Mouse (Mus musculus) embryonic facial prominence, embryonic 11.5 days (tissue): ENCODE measurements around the gene Ppp1r12a. TPM values are rescaled to one million over a fixed set of nuclear protein-coding genes. Genes with fewer than 3 reads are reported as not detected.

Experiments
- ATAC-seq: fragments of 200-750 bp; cut with Nextera tagmentation; replicated peaks from 2 replicates; pipeline ENCODE4 v1.8.0; 2017; ENCODE audit warnings: low read depth; ENCODE audit not compliant: insufficient number of reproducible peaks, low FRiP score, low TSS enrichment
- DNase-seq: peaks from one replicate; pipeline ENCODE4 v3.0.0-alpha.2; 2015; ENCODE audit warnings: low spot score
- H3K27ac ChIP-seq: fragments of 300-500 bp; sonication (generic); replicated peaks from 2 replicates; pipeline ENCODE4 v1.5.1; 2014; ENCODE audit warnings: mild to moderate bottlenecking, low read depth, low read length, control low read depth
- H3K27me3 ChIP-seq: fragments of 300-500 bp; sonication (generic); 2 replicates; pipeline ENCODE4 v1.6.1; 2014; ENCODE audit warnings: mild to moderate bottlenecking, low read length, moderate library complexity, mixed read lengths; ENCODE audit not compliant: control insufficient read depth, insufficient read depth
- H3K36me3 ChIP-seq: fragments of 300-500 bp; sonication (generic); replicated peaks from 2 replicates; pipeline ENCODE4 v1.6.1; 2014; ENCODE audit warnings: low read depth, mild to moderate bottlenecking, low read length, moderate library complexity, mixed read lengths; ENCODE audit not compliant: control insufficient read depth, insufficient read depth
- H3K4me1 ChIP-seq: fragments of 300-500 bp; sonication (generic); 2 replicates; pipeline ENCODE4 v1.6.1; 2014; ENCODE audit warnings: low read length, mixed read lengths; ENCODE audit not compliant: control insufficient read depth, insufficient read depth
- H3K4me2 ChIP-seq: fragments of 300-500 bp; sonication (generic); 2 replicates; pipeline ENCODE4 v1.6.1; 2014; ENCODE audit warnings: low read depth, mild to moderate bottlenecking, control low read depth, low read length, moderate library complexity
- H3K4me3 ChIP-seq: fragments of 300-500 bp; sonication (generic); 2 replicates; pipeline ENCODE4 v1.5.1; 2014; ENCODE audit warnings: low read depth, low read length, control low read depth
- H3K9ac ChIP-seq: fragments of 300-500 bp; sonication (generic); replicated peaks from 2 replicates; pipeline ENCODE4 v1.6.1; 2014; ENCODE audit warnings: mild to moderate bottlenecking, control low read depth, low read length
- H3K9me3 ChIP-seq: fragments of 300-500 bp; sonication (generic); replicated peaks from 2 replicates; pipeline ENCODE4 v1.6.1; 2016; ENCODE audit warnings: mild to moderate bottlenecking, low read length, inconsistent platforms, mixed read lengths; ENCODE audit not compliant: control insufficient read depth
- WGBS: fragments of 180-500 bp; shearing (Covaris S2); extraction: QIAGEN DNeasy Blood & Tissue Kit; methylation state at CpG from one replicate; pipeline ENCODE4 v1.1.7; 2014; 5-methylcytosine and 5-hydroxymethylcytosine counted together
- polyA plus RNA-seq: library from polyadenylated mRNA; unstranded; fragments of >200 nt; fragmentation: Nextera tagmentation; extraction: Ambion mirVana; gene quantifications from 2 replicates; pipeline ENCODE4 v1.2.1, GENCODE M21; 2014

The Ppp1r12a gene
- polyA plus RNA-seq, 1 experiment from 2014 or later = 79.5 TPM

GRCm38 (mm10) chr10:108224413-108224812 lies 62.4 kb downstream of the Ppp1r12a start:
- Histone ChIP-seq H3K4me1 (no peaks in the 10 kb centered on the region), H3K9ac (no peak overlapping the region), H3K36me3 (no peaks in the 10 kb centered on the region), H3K27me3 (no peaks in the 10 kb centered on the region), H3K4me3 (no peak overlapping the region), H3K4me2 (no peak overlapping the region), H3K9me3 (no peaks in the 10 kb centered on the region), H3K27ac (no peak overlapping the region)
- DNase-seq = no peak
- WGBS = 95% methylated on average over 5 of the region's 5 CpGs
- ATAC-seq = no peak

- WGBS = 86% methylated on average over 3 of the region's 3 CpGs
- no peak overlapping the region for H3K4me2 ChIP-seq
- H3K27me3 ChIP-seq = no peaks in the 10 kb centered on the region
- no peak overlapping the region for H3K27ac ChIP-seq
- ATAC-seq = no peak
- no peaks in the 10 kb centered on the region for H3K4me1 ChIP-seq
- H3K36me3 ChIP-seq = no peaks in the 10 kb centered on the region; the same call in 1 of the 2 replicates
- H3K9me3 ChIP-seq = no peaks in the 10 kb centered on the region
- no peak for DNase-seq
- no peak overlapping the region for H3K9ac ChIP-seq
- H3K4me3 ChIP-seq = no peak overlapping the region
These were observed 75.1 kb downstream of the Ppp1r12a start for GRCm38 (mm10) chr10:108237049-108237448.

- ATAC-seq = no peak
- 86% methylated on average over 10 of the region's 10 CpGs for WGBS
- H3K9ac ChIP-seq = no peak overlapping the region
- H3K27ac ChIP-seq = no peak overlapping the region
- no peak overlapping the region for H3K4me3 ChIP-seq
- DNase-seq = no peak
- H3K4me1 ChIP-seq = no peaks in the 10 kb centered on the region
- no peak overlapping the region for H3K4me2 ChIP-seq
- H3K9me3 ChIP-seq = no peaks in the 10 kb centered on the region
- H3K27me3 ChIP-seq = no peaks in the 10 kb centered on the region
- no peaks in the 10 kb centered on the region; the same call in 1 of the 2 replicates for H3K36me3 ChIP-seq
These were observed 77.1 kb downstream of the Ppp1r12a start for GRCm38 (mm10) chr10:108239061-108239460.

GRCm38 (mm10) chr10:108250710-108251109 lies 88.7 kb downstream of the Ppp1r12a start:
- no peaks in the 10 kb centered on the region for H3K9me3 ChIP-seq
- H3K36me3 ChIP-seq = no peaks in the 10 kb centered on the region
- ATAC-seq (no peak), DNase-seq (no peak)
- no peak overlapping the region for H3K4me2 ChIP-seq
- H3K4me3 ChIP-seq = no peak overlapping the region
- no peak overlapping the region for H3K27ac ChIP-seq
- WGBS = 88% methylated on average over 12 of the region's 12 CpGs
- no peaks in the 10 kb centered on the region for H3K27me3 ChIP-seq
- H3K4me1 ChIP-seq = no peaks in the 10 kb centered on the region
- H3K9ac ChIP-seq = no peak overlapping the region

- Histone ChIP-seq H3K4me3 (no peak overlapping the region), H3K4me2 (no peak overlapping the region), H3K27me3 (no peaks in the 10 kb centered on the region), H3K4me1 (no peaks in the 10 kb centered on the region), H3K9ac (no peak overlapping the region), H3K36me3 (no peaks in the 10 kb centered on the region), H3K27ac (no peak overlapping the region), H3K9me3 (no peaks in the 10 kb centered on the region)
- 90% methylated on average over 1 of the region's 2 CpGs for WGBS
- no peak for ATAC-seq
- no peak for DNase-seq
These were observed 89.2 kb downstream of the Ppp1r12a start for GRCm38 (mm10) chr10:108251181-108251580.

- no peaks in the 10 kb centered on the region for H3K27me3 ChIP-seq
- no peak overlapping the region for H3K9ac ChIP-seq
- ATAC-seq = no peak
- H3K4me2 ChIP-seq = no peak overlapping the region
- H3K9me3 ChIP-seq = no peaks in the 10 kb centered on the region
- DNase-seq = no peak
- H3K27ac ChIP-seq = no peak overlapping the region
- 88% methylated on average over 7 of the region's 7 CpGs for WGBS
- H3K36me3 ChIP-seq = no peaks in the 10 kb centered on the region
- no peaks in the 10 kb centered on the region for H3K4me1 ChIP-seq
- no peak overlapping the region for H3K4me3 ChIP-seq
These were observed 93.9 kb downstream of the Ppp1r12a start for GRCm38 (mm10) chr10:108255812-108256376.

- Histone ChIP-seq H3K36me3 (no peaks in the 10 kb centered on the region; the same call in none of the 2 replicates), H3K27ac (no peak overlapping the region), H3K4me2 (no peak overlapping the region), H3K4me1 (no peaks in the 10 kb centered on the region), H3K4me3 (no peak overlapping the region), H3K9me3 (no peaks in the 10 kb centered on the region), H3K9ac (no peak overlapping the region), H3K27me3 (no peaks in the 10 kb centered on the region)
- no peak for ATAC-seq
- WGBS = 94% methylated on average over 10 of the region's 10 CpGs
- no peak for DNase-seq
These were observed 98.9 kb downstream of the Ppp1r12a start for GRCm38 (mm10) chr10:108260931-108261330.

- Histone ChIP-seq H3K4me2 (no peak overlapping the region), H3K27me3 (no peaks in the 10 kb centered on the region), H3K27ac (no peak overlapping the region), H3K4me1 (no peaks in the 10 kb centered on the region), H3K9ac (no peak overlapping the region), H3K4me3 (no peak overlapping the region), H3K9me3 (no peaks in the 10 kb centered on the region), H3K36me3 (no peaks in the 10 kb centered on the region; the same call in none of the 2 replicates)
- ATAC-seq (no peak), DNase-seq (no peak)
- 96% methylated on average over 27 of the region's 27 CpGs for WGBS
These were observed 102.6 kb downstream of the Ppp1r12a start for GRCm38 (mm10) chr10:108264641-108265040.
